Comparison of ENCODE assay signal across 8 mouse cellular contexts in genomic region chr12:100421538-100421937, GRCm38 (mm10).
DNase-seq lines count a peak whose midpoint lies in the region; ATAC-seq and TF ChIP-seq lines count a peak whose summit lies in the region.

No protein-coding gene starts in this region.

- peak in 1 of 2 experiments; percentile 34 for DNase-seq in heart, adult 2 months
- no peak for DNase-seq in heart, postnatal 25 days (ENCODE audit: low spot score)
- peak; percentile 52 to 56 for DNase-seq in B cell, adult 2 months
- DNase-seq in brain, embryonic 18.5 days (ENCODE audit: low read depth, low spot score), result peak; percentile 32
- DNase-seq in mesoderm, embryonic 11.5 days (ENCODE audit: low read depth, low spot score), result peak; percentile 46
- peak; percentile 52 for DNase-seq in thymus, adult 2 months

- no peaks in the 10 kb centered on the region for H3K9me3 ChIP-seq in forebrain, embryonic 13.5 days (replicated peaks)
- no peaks in the 10 kb centered on the region for H3K9me3 ChIP-seq in kidney, embryonic 16.5 days (ENCODE audit: low read length)

- peak; percentile 67 for TF ChIP-seq CTCF in heart, adult 2 months (IDR thresholded peaks at IDR 0.05)
- no peak for TF ChIP-seq CTCF in thymus, adult 2 months (IDR thresholded peaks at IDR 0.05; ENCODE audit: borderline replicate concordance, control insufficient read depth, extremely low read depth, insufficient read depth, low read length, poor library complexity)

- no peak overlapping the region for H3K4me3 ChIP-seq in heart, adult 2 months
- H3K4me3 ChIP-seq in forebrain, embryonic 13.5 days, result no peak overlapping the region
- H3K4me3 ChIP-seq in kidney, embryonic 16.5 days (ENCODE audit: low read length), result no peak overlapping the region
- no peak overlapping the region for H3K4me3 ChIP-seq in thymus, adult 2 months (ENCODE audit: control insufficient read depth, insufficient read depth, low read length)

- no peaks in the 10 kb centered on the region for H3K27me3 ChIP-seq in heart, adult 2 months (ENCODE audit: control insufficient read depth, insufficient read depth, low read length)
- no peaks in the 10 kb centered on the region for H3K27me3 ChIP-seq in forebrain, embryonic 13.5 days
- H3K27me3 ChIP-seq in kidney, embryonic 16.5 days (ENCODE audit: insufficient read depth, low read length), result no peaks in the 10 kb centered on the region
- H3K27me3 ChIP-seq in thymus, adult 2 months (ENCODE audit: control insufficient read depth, insufficient read depth, low read length), result no peaks in the 10 kb centered on the region

- TF ChIP-seq POLR2A in heart, adult 2 months (IDR thresholded peaks at IDR 0.05; ENCODE audit: insufficient read depth, low read depth, low read length), result no peak
- TF ChIP-seq POLR2A in thymus, adult 2 months (IDR thresholded peaks at IDR 0.05; ENCODE audit: control insufficient read depth, extremely low read depth, insufficient read depth, low read length, poor library complexity), result no peak

- TF ChIP-seq EP300 in heart, adult 2 months (IDR thresholded peaks at IDR 0.05; ENCODE audit: insufficient read depth, low read depth, low read length), result 0 out of 2 replicates have a peak, but pooled peaks have one; percentile 22

- H3K9ac ChIP-seq in heart, adult 2 months (ENCODE audit: low read depth, low read length), result no peak overlapping the region
- no peak overlapping the region for H3K9ac ChIP-seq in forebrain, embryonic 13.5 days
- no peak overlapping the region; the same call in 1 of the 2 replicates for H3K9ac ChIP-seq in kidney, embryonic 16.5 days (replicated peaks; ENCODE audit: low read length)

- peak; percentile 67 for ATAC-seq in forebrain, embryonic 13.5 days
- peak; percentile 36; the same call in 1 of the 2 replicates for ATAC-seq in kidney, embryonic 16.5 days (ENCODE audit: low FRiP score, low TSS enrichment)

- H3K79me2 ChIP-seq in heart, adult 2 months (replicated peaks; ENCODE audit: control insufficient read depth, insufficient read depth, low read length), result no peaks in the 10 kb centered on the region

- peaks cover 9% of the 10 kb centered on the region; the same call in 1 of the 2 replicates for H3K36me3 ChIP-seq in heart, adult 2 months (ENCODE audit: control insufficient read depth, insufficient read depth, low read length)
- H3K36me3 ChIP-seq in forebrain, embryonic 13.5 days (ENCODE audit: poor library complexity, severe bottlenecking), result no peaks in the 10 kb centered on the region
- H3K36me3 ChIP-seq in kidney, embryonic 16.5 days (ENCODE audit: insufficient read depth, low read length), result no peaks in the 10 kb centered on the region
- no peaks in the 10 kb centered on the region for H3K36me3 ChIP-seq in thymus, adult 2 months (ENCODE audit: control insufficient read depth, insufficient read depth, low read length)

- no peak overlapping the region for H3K4me2 ChIP-seq in forebrain, embryonic 13.5 days
- no peak overlapping the region for H3K4me2 ChIP-seq in kidney, embryonic 16.5 days (replicated peaks; ENCODE audit: low read depth, low read length)

- 64% methylated on average over 6 of the region's 6 CpGs for WGBS in heart, adult 2 months
- 64% methylated on average over 6 of the region's 6 CpGs for WGBS in forebrain, embryonic 13.5 days
- 53% methylated on average over 6 of the region's 6 CpGs for WGBS in kidney, embryonic 16.5 days
- 65% methylated on average over 6 of the region's 6 CpGs for WGBS in thymus, adult 2 months

- peak overlapping the region; percentile 53; the same call in 1 of the 2 replicates for H3K27ac ChIP-seq in heart, adult 2 months
- no peak overlapping the region for H3K27ac ChIP-seq in forebrain, embryonic 13.5 days
- no peak overlapping the region for H3K27ac ChIP-seq in kidney, embryonic 16.5 days (ENCODE audit: low read length)
- no peak overlapping the region for H3K27ac ChIP-seq in thymus, adult 2 months (ENCODE audit: control insufficient read depth, insufficient read depth, low read length)

- intact Hi-C loops in heart, adult 2 months (cut with DNase I), result loop anchor here (1.0 kb wide), 1 partner anchor 219 kb away; no protein-coding TSS in a partner anchor
- intact Hi-C loops in heart, postnatal 25 days (cut with DNase I), result loop anchor here (5.0 kb wide), 2 partner anchors 36 to 219 kb away; no protein-coding TSS in a partner anchor

- peaks cover 18% of the 10 kb centered on the region for H3K4me1 ChIP-seq in heart, adult 2 months (ENCODE audit: control insufficient read depth, insufficient read depth, low read length)
- H3K4me1 ChIP-seq in forebrain, embryonic 13.5 days, result peaks cover 12% of the 10 kb centered on the region
- peaks cover 6% of the 10 kb centered on the region; the same call in 1 of the 2 replicates for H3K4me1 ChIP-seq in kidney, embryonic 16.5 days (ENCODE audit: insufficient read depth, low read length)
- peaks cover 11% of the 10 kb centered on the region for H3K4me1 ChIP-seq in thymus, adult 2 months (replicated peaks; ENCODE audit: control insufficient read depth, insufficient read depth, low read length)
